Mouse (Mus musculus): ENCODE data around the gene Rnaset2b.
"Not testable (repeated sequence)": the region's sequence is repeated elsewhere in the genome, so short reads cannot be mapped to it uniquely, and the experiment has no call there.

DNA sequence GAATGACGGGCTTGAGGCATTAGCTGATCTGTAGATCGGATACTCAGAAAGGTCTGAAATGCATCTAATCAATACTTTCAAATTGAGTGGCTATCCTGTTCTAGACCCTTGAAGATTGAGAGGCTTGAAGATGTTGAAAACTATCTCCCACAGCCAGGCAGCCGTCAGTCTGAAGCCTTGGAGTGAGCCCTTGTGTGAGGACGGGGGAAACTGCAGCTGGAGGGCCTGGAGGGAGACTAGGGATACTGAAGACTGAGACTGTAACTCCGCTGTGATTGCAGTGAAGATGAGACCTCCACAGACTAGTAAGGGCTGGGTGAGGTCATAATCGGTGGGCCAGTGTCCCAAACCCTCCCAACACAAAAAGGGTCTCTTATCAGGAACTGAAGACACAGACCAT, 8.1 kb upstream of the Rnaset2b start:
- not testable (repeated sequence) for TF ChIP-seq CTCF (IDR thresholded peaks at IDR 0.05); POLR2A (IDR thresholded peaks at IDR 0.05; ENCODE audit: insufficient read depth, low read depth, low read length); EP300 (IDR thresholded peaks at IDR 0.05; ENCODE audit: insufficient read depth, low read depth, low read length)

All from heart, adult 2 months (tissue).